Mouse (Mus musculus) liver, adult 2 months (tissue): Measurements from ENCODE around the gene Lrrfip1. TPM values are rescaled to one million over a fixed set of nuclear protein-coding genes. Genes with fewer than 3 reads are reported as not detected.

ENCODE experiments used
- DNase-seq: peaks from one replicate; pipeline ENCODE4 v3.0.0-alpha.2; 2011; ENCODE audit warnings: low read depth, low spot score; ENCODE audit errors: extremely low read depth
- H3K27ac ChIP-seq: fragments of 200-500 bp; replicated peaks from 2 replicates; pipeline ENCODE4 v1.5.1; 2012; ENCODE audit warnings: low read depth, mild to moderate bottlenecking, control low read depth, inconsistent platforms, low read length; ENCODE audit not compliant: insufficient read depth
- H3K27me3 ChIP-seq: fragments of 200-500 bp; 2 replicates; pipeline ENCODE4 v1.6.1; 2012; ENCODE audit warnings: mild to moderate bottlenecking, moderate library complexity, low read length, inconsistent platforms; ENCODE audit not compliant: control insufficient read depth, insufficient read depth
- H3K36me3 ChIP-seq: fragments of 200-500 bp; 2 replicates; pipeline ENCODE4 v1.6.1; 2012; ENCODE audit warnings: low read length, inconsistent platforms; ENCODE audit not compliant: control insufficient read depth, insufficient read depth
- H3K4me1 ChIP-seq: fragments of 200-500 bp; 2 replicates; pipeline ENCODE4 v1.6.1; 2011; ENCODE audit warnings: low read length; ENCODE audit not compliant: control insufficient read depth, insufficient read depth
- H3K4me3 ChIP-seq: fragments of 200-500 bp; 2 replicates; pipeline ENCODE4 v1.5.1; 2011; ENCODE audit warnings: low read depth, mild to moderate bottlenecking, control low read depth, low read length, moderate library complexity; ENCODE audit not compliant: insufficient read depth
- H3K79me2 ChIP-seq: fragments of 200-500 bp; 2 replicates; pipeline ENCODE4 v1.6.1; 2012; ENCODE audit warnings: inconsistent platforms, mild to moderate bottlenecking, low read length, moderate library complexity; ENCODE audit not compliant: control insufficient read depth, insufficient read depth
- H3K9ac ChIP-seq: fragments of 200-500 bp; 2 replicates; pipeline ENCODE4 v1.6.1; 2012; ENCODE audit warnings: low read depth, mild to moderate bottlenecking, control low read depth, inconsistent platforms, low read length
- CTCF ChIP-seq: fragments of 200-500 bp; IDR thresholded peaks from 2 replicates; pipeline ENCODE4 v1.5.1; 2011; ENCODE audit warnings: low read depth, low read length, control low read depth
- POLR2A ChIP-seq: fragments of 200-500 bp; IDR thresholded peaks from 2 replicates; pipeline ENCODE4 v1.6.1; 2011; ENCODE audit warnings: low read length, control low read depth; ENCODE audit not compliant: insufficient read depth; ENCODE audit errors: extremely low read depth
- WGBS: fragments of 180-500 bp; shearing (Covaris S2); methylation state at CpG from one replicate; pipeline ENCODE4 v1.1.7; 2018; 5-methylcytosine and 5-hydroxymethylcytosine counted together
- polyA plus RNA-seq: library from polyadenylated mRNA; depleted of rRNA; stranded (reverse); fragments of >200 nt; gene quantifications from 2 replicates; pipeline ENCODE4 v1.2.3, GENCODE M21; 2012
- total RNA-seq: library from RNA; depleted of rRNA; stranded (reverse); fragments of >200 nt; gene quantifications from 2 replicates; pipeline ENCODE4 v1.2.3, GENCODE M21; 2014

Gene Lrrfip1
- total and polyA plus RNA-seq, 2 experiments = 4.8 to 22.4 TPM

DNA sequence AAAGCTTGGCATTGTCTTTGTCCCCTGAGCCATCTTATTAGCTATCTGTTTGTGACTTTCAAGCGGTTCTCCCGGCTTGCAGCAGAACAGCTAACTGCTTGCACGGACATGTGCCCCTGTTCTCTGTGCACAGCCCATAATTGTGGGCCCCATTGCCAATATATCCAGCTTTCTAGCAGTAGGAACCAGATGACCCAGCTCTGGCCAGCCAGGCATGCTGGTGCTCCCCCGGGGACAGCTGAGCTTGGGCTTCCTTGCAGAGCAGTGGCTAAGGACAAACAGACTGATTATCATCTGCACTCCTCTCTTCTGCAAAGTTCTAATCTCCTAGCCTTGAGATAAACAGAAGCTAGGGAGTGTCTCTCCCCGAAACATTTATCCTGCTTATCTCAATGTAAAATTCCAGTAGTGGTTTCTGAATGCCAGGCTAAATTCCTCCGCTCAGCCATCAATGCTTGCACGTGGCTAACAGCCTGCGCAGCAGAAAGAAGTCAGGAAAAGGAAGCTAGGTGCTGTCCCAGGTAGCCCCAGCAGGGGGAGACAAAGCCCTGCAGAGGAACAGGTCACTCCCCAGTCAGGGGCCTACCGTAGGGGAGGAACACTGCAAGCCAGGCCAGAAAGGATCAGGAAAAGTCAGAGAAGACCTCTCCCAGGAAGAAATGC, 25.5 kb upstream of the Lrrfip1 start:
- WGBS = 24% methylated on average over 9 of the region's 9 CpGs
- Histone ChIP-seq H3K4me1 (peaks cover 10% of the 10 kb centered on the region), H3K79me2 (0 out of 2 replicates have a peak, but pooled peaks cover 4% of the 10 kb centered on the region), H3K36me3 (no peaks in the 10 kb centered on the region), H3K9ac (no peak overlapping the region), H3K4me3 (no peak overlapping the region), H3K27ac (no peak overlapping the region), H3K27me3 (no peaks in the 10 kb centered on the region)
- TF ChIP-seq POLR2A = no peak
- peak; percentile 98 for TF ChIP-seq CTCF
- DNase-seq = peak; percentile 53

DNA sequence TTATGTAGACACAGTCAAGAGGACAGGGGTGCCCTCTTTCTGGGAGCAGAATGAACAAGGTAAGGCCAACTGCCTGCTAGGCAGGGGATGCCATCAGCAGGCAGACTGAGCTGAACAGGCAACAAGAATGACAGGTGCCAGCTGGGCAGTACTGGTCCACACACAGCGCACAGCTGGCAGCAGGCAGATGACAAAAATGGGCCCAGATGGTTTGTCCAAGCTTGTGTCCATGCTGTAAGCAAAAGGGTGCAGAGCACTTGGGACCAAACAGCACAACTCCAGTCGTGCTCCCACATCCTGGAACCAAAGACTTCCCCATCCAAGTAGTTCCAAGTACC, 25.0 kb upstream of the Lrrfip1 start:
- no peaks in the 10 kb centered on the region for H3K36me3 ChIP-seq
- H3K4me1 ChIP-seq = peaks cover 7% of the 10 kb centered on the region
- TF ChIP-seq CTCF (no peak), POLR2A (no peak)
- H3K79me2 ChIP-seq = 0 out of 2 replicates have a peak, but pooled peaks cover 4% of the 10 kb centered on the region
- H3K9ac ChIP-seq = no peak overlapping the region
- no peak overlapping the region for H3K27ac ChIP-seq
- DNase-seq = no peak
- H3K4me3 ChIP-seq = no peak overlapping the region
- WGBS = 83% methylated on average over 2 of the region's 2 CpGs
- no peaks in the 10 kb centered on the region for H3K27me3 ChIP-seq

DNA sequence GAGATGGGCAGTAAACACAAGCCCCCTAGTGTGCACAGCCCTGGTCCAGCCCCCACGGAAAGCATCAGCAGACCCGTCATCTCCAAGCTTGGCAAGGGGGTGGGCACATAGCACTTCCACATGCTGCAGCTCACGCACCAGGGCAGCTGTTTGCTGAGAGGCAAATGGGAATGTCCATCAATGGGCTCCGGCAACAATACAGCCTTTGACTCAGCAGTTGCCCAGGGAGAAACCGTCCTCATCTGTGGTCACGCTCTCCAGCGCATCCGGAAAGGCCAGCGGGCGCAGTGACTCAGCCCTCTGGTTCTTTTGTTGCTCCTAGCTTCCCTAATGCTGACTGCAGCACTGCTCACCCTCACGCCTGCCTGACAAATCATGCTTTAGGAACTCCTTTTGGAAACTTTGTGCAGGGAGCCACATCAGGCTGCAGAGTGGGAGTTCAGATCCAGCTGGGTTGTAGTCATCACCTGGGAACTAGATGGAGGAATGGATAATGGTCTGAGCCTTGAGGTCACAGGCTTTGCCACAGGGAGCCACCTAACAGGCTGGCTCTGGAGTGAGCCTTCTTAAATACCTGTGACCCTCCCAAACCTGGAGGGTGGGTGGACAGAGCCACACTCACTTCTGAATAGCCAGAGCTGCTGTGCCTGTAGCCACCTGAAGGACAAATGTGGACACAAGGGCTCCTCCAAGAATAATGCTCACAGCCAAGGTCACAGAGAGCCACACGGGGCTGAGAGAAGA, 23.5 kb upstream of the Lrrfip1 start:
- Histone ChIP-seq H3K27ac (no peak overlapping the region), H3K36me3 (no peaks in the 10 kb centered on the region), H3K9ac (no peak overlapping the region), H3K79me2 (no peaks in the 10 kb centered on the region), H3K4me1 (no peaks in the 10 kb centered on the region), H3K27me3 (no peaks in the 10 kb centered on the region), H3K4me3 (no peak overlapping the region)
- 76% methylated on average over 12 of the region's 12 CpGs for WGBS
- no peak for DNase-seq
- TF ChIP-seq CTCF (no peak), POLR2A (no peak)

DNA sequence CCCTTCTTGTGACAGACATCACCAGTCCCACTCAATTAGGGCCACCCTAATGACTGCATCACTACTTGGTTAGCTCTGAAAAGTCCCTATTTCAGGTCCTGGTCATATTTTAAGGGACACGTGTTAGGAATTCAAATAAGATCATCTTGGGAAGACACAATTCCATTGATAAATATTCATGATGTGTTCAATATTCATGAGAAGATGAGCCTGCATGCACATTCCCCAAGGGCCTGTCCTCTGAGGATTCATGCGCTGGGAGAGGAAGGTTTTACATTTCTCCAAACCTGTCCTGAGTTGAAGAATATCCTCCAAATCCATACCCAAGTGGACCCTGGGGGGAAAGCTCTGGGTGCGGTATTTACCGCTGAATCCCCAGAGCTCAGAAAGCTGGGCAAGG, 22.6 kb upstream of the Lrrfip1 start:
- Histone ChIP-seq H3K9ac (no peak overlapping the region), H3K4me3 (no peak overlapping the region), H3K27ac (no peak overlapping the region), H3K4me1 (no peaks in the 10 kb centered on the region), H3K36me3 (no peaks in the 10 kb centered on the region), H3K27me3 (no peaks in the 10 kb centered on the region), H3K79me2 (no peaks in the 10 kb centered on the region)
- TF ChIP-seq CTCF (no peak), POLR2A (no peak)
- 93% methylated on average over 4 of the region's 4 CpGs for WGBS
- no peak for DNase-seq

DNA sequence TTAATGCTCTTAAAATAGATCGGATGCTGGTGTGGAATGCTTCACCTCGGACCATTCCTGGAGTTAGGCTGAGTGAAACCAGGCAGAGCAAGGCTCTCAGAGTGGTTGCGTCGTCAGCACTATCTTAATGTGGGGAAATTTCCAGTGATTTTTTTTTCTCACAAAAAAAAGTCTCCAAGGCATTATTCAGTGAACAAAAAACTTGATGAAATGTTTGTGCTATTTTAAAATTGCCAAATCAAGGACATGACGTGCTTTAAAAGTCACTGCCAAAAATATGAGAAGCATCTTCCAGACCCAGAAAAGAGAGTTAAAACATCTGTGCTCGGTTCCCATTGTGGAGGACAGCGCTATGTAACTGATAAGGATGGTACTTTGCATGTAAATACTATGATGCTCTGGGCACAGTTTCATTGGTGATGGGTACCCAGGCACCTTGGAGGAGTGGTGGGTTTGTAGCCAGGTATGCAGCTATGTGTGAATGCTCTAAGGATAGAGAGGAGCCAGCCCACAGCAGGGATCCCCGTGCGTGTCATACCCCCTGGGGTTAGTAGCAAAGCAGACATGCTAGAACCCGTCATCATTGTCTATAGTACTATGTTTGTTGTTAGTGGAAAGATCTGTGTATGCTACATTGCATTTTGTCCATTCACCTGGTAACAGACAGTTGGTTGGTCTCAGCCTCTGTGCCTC, 17.8 kb upstream of the Lrrfip1 start:
- WGBS = 69% methylated on average over 10 of the region's 10 CpGs
- Histone ChIP-seq H3K27me3 (no peaks in the 10 kb centered on the region), H3K36me3 (no peaks in the 10 kb centered on the region), H3K4me3 (no peak overlapping the region), H3K9ac (no peak overlapping the region), H3K4me1 (no peaks in the 10 kb centered on the region), H3K79me2 (no peaks in the 10 kb centered on the region), H3K27ac (no peak overlapping the region)
- no peak for DNase-seq
- TF ChIP-seq POLR2A (no peak), CTCF (no peak)

DNA sequence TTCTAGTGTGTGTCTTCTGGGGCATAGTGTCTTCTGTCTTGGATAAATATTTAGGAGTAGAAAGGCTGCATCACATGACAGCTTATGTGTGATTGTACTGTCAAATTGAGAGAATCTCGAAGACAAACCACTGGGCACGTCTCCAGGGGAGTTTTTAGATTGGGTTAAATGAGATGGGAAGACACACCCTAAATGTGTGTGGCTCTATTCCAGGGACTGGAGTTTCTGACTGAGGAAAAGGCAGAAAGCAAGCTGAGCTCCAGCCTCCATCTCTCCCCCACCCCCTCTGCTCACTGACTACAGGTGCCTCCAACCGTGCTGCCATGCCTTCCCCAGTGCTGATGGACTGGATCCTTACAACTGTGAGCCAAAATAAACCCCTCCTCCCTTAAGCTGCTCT, 17.2 kb upstream of the Lrrfip1 start:
- no peak overlapping the region for H3K9ac ChIP-seq
- H3K79me2 ChIP-seq = no peaks in the 10 kb centered on the region
- no peak overlapping the region for H3K4me3 ChIP-seq
- H3K27me3 ChIP-seq = no peaks in the 10 kb centered on the region
- 84% methylated on average over 3 of the region's 3 CpGs for WGBS
- TF ChIP-seq CTCF (no peak), POLR2A (no peak)
- no peaks in the 10 kb centered on the region for H3K36me3 ChIP-seq
- H3K27ac ChIP-seq = no peak overlapping the region
- no peaks in the 10 kb centered on the region for H3K4me1 ChIP-seq
- no peak for DNase-seq
